Comparison of ENCODE assay signal across 9 mouse cellular contexts in genomic region chr7:82174571-82175326, GRCm38 (mm10). TPM values are rescaled to one million over a fixed set of nuclear protein-coding genes. Genes with fewer than 3 reads are reported as not detected.
DNase-seq lines count a peak whose midpoint lies in the region; TF ChIP-seq lines count a peak whose summit lies in the region.
"Had no signal": no experiment of that assay in that cellular context is flagged by ENCODE, and none has a peak within 500 bp of the region (broad histone marks: within the 10 kb centered on the region; RNA-seq: fewer than 3 reads in every experiment).

No protein-coding gene starts in this region.

- no peak for TF ChIP-seq CTCF in cortical plate, adult 2 months (IDR thresholded peaks at IDR 0.05; ENCODE audit: extremely low read depth, insufficient read depth, low read length)

- peak; percentile 65 to 70 for DNase-seq in adrenal gland, adult 18-20 months (ENCODE audit: low spot score in 2 of 2)
- peak; percentile 82 for DNase-seq in gastrocnemius, postnatal 14 days
- peak; percentile 49 for DNase-seq in hindlimb bud, embryonic 11.5 days (ENCODE audit: extremely low spot score, low read depth, low spot score)
- DNase-seq in left cerebral cortex, adult 11 months (ENCODE audit: low spot score) = peak; percentile 87
- DNase-seq in lung, postnatal 25 days (ENCODE audit: low spot score) = peak; percentile 72
- DNase-seq in retina, postnatal 7 days (ENCODE audit: low read depth, low spot score) = peak; percentile 64
- peak; percentile 77 to 84 for DNase-seq in urinary bladder, postnatal 4 days (ENCODE audit: low spot score in 2 of 2)

- peak overlapping the region; percentile 24; the same call in 1 of the 2 replicates for H3K27ac ChIP-seq in cortical plate, adult 2 months (ENCODE audit: insufficient read depth, low read length)
- H3K27ac ChIP-seq: macrophage had no signal

- TF ChIP-seq POLR2A in cortical plate, adult 2 months (IDR thresholded peaks at IDR 0.05; ENCODE audit: extremely low read depth, insufficient read depth, low read length) = peak; percentile 60; the same call in 1 of the 2 replicates

- intact Hi-C loops in gastrocnemius, postnatal 14 days (cut with DNase I; ENCODE audit: low total_unique reads) = no loop called here

- H3K4me3 ChIP-seq in cortical plate, adult 2 months (ENCODE audit: insufficient read depth, low read length) = peak overlapping the region; percentile 53

- no peaks in the 10 kb centered on the region for H3K4me1 ChIP-seq in cortical plate, adult 2 months (ENCODE audit: control insufficient read depth, insufficient read depth, low read length)

RNA-seq across cellular contexts. Expression of gene Sh3gl3, which starts 1.1 kb away (rescaled TPM):
- total RNA-seq in adrenal gland, adult 18-20 months (2021) = 1 to 10 TPM; 6.2 to 6.5 TPM
- 55.8 and 62.6 TPM in 2 replicates for polyA plus RNA-seq in cortical plate, adult 2 months (2012; rRNA removed)
- 1 to 10 TPM in 1 of 2 experiments, under 1 TPM in 1; 0.89 to 1.9 TPM for total RNA-seq in gastrocnemius, postnatal 14 days (2021)
- polyA plus RNA-seq: macrophage had no signal

Comparison
In these comparisons a context has a peak if more than half of its experiments do, and no peak if none do; other contexts are left out.
1. Peak in every context shown above with its lines: DNase-seq, H3K4me3 ChIP-seq and H3K27ac ChIP-seq.